22 mouse cellular contexts compared by ENCODE assay signal in the genomic region with DNA sequence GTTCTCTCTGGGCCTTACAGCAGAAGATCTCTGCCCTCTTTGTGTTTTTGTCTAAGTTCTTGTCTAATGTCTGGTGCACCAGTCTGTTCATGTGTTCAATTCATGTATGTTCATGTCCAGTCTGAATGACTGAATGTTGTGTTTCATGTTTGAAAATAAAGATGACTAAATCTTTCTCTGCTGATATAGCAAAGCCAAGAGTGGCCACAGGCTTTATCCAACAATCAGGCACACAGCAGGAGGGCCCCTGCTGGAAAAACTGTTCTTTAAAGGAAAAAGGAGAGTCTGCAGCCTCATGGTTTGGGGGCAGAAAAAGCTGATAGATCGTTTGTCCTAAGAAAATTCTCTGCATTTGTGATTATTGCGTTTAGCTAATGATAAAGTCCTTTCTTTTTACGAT. TPM values are rescaled to one million over a fixed set of nuclear protein-coding genes. Genes with fewer than 3 reads are reported as not detected.
A peak's percentile ranks its signal among the peaks of the same experiment; 100 is the strongest.
DNase-seq lines count a peak whose midpoint lies in the region; ATAC-seq lines count a peak whose summit lies in the region.
"Had no signal": no experiment of that assay in that cellular context is flagged by ENCODE, and none has a peak within 500 bp of the region (broad histone marks: within the 10 kb centered on the region; RNA-seq: fewer than 3 reads in every experiment).

No protein-coding gene starts in this region.

- peak; percentile 7 to 13 for DNase-seq in cerebellum, postnatal 14 days
- no peak for DNase-seq in cerebellum, postnatal 25 days
- DNase-seq in R1 (ENCODE audit: low read depth, low spot score), result peak; percentile 59
- DNase-seq in retina, postnatal 1 day, result peak; percentile 17
- no peak for DNase-seq in heart, postnatal 10 days
- DNase-seq in hindbrain, embryonic 10.5 days (ENCODE audit: low spot score), result no peak
- DNase-seq: adrenal gland, postnatal 14 days; cerebellum, adult 2 months; cerebellum, postnatal 36 days; gastrocnemius, postnatal 36 days; heart, adult 11 months; heart, postnatal 4 days had no signal

- intact Hi-C loops in heart, postnatal 10 days (cut with DNase I), result no loop called here

- H3K27me3 ChIP-seq in midbrain, embryonic 12.5 days, result no peaks in the 10 kb centered on the region
- no peaks in the 10 kb centered on the region for H3K27me3 ChIP-seq in midbrain, embryonic 13.5 days
- no peaks in the 10 kb centered on the region for H3K27me3 ChIP-seq in hindbrain, embryonic 10.5 days (ENCODE audit: insufficient read depth, poor library complexity, severe bottlenecking)
- H3K27me3 ChIP-seq: embryonic facial prominence, embryonic 13.5 days; forebrain, embryonic 13.5 days; heart, embryonic 13.5 days; hindbrain, embryonic 13.5 days had no signal

- H3K9me3 ChIP-seq in midbrain, embryonic 12.5 days, result no peaks in the 10 kb centered on the region
- no peaks in the 10 kb centered on the region for H3K9me3 ChIP-seq in midbrain, embryonic 13.5 days
- H3K9me3 ChIP-seq in hindbrain, embryonic 10.5 days, result no peaks in the 10 kb centered on the region
- H3K9me3 ChIP-seq: embryonic facial prominence, embryonic 13.5 days; hindbrain, embryonic 13.5 days had no signal

- 56% methylated on average over 3 of the region's 3 CpGs for whole genome bisulfite sequencing in midbrain, embryonic 12.5 days
- WGBS in midbrain, embryonic 13.5 days, result 52% methylated on average over 3 of the region's 3 CpGs
- 60% methylated on average over 3 of the region's 3 CpGs for WGBS in hindbrain, embryonic 10.5 days

- H3K4me2 ChIP-seq in midbrain, embryonic 12.5 days (replicated peaks), result no peak overlapping the region
- no peak overlapping the region for H3K4me2 ChIP-seq in midbrain, embryonic 13.5 days (replicated peaks)
- H3K4me2 ChIP-seq: embryonic facial prominence, embryonic 13.5 days; forebrain, embryonic 13.5 days; heart, embryonic 13.5 days; hindbrain, embryonic 13.5 days had no signal

- no peak overlapping the region for H3K27ac ChIP-seq in midbrain, embryonic 12.5 days (replicated peaks)
- H3K27ac ChIP-seq in midbrain, embryonic 13.5 days, result no peak overlapping the region
- no peak overlapping the region for H3K27ac ChIP-seq in hindbrain, embryonic 10.5 days
- H3K27ac ChIP-seq: embryonic facial prominence, embryonic 13.5 days; forebrain, embryonic 13.5 days; heart, embryonic 13.5 days; hindbrain, embryonic 13.5 days; hindbrain, postnatal 0 days had no signal

- no peak overlapping the region for H3K9ac ChIP-seq in midbrain, embryonic 12.5 days (replicated peaks)
- no peak overlapping the region for H3K9ac ChIP-seq in midbrain, embryonic 13.5 days (replicated peaks)
- H3K9ac ChIP-seq: embryonic facial prominence, embryonic 13.5 days; forebrain, embryonic 13.5 days; heart, embryonic 13.5 days; hindbrain, embryonic 13.5 days had no signal

- H3K4me1 ChIP-seq in midbrain, embryonic 12.5 days, result no peaks in the 10 kb centered on the region
- H3K4me1 ChIP-seq in midbrain, embryonic 13.5 days (replicated peaks), result no peaks in the 10 kb centered on the region
- H3K4me1 ChIP-seq in hindbrain, embryonic 10.5 days (replicated peaks), result no peaks in the 10 kb centered on the region
- H3K4me1 ChIP-seq: embryonic facial prominence, embryonic 13.5 days; forebrain, embryonic 13.5 days; heart, embryonic 13.5 days; hindbrain, embryonic 13.5 days had no signal

- H3K4me3 ChIP-seq in midbrain, embryonic 12.5 days, result no peak overlapping the region
- no peak overlapping the region for H3K4me3 ChIP-seq in midbrain, embryonic 13.5 days (replicated peaks)
- H3K4me3 ChIP-seq in hindbrain, embryonic 10.5 days, result no peak overlapping the region
- H3K4me3 ChIP-seq: embryonic facial prominence, embryonic 13.5 days; forebrain, embryonic 13.5 days; heart, embryonic 13.5 days; hindbrain, embryonic 13.5 days had no signal

- H3K36me3 ChIP-seq in midbrain, embryonic 12.5 days, result no peaks in the 10 kb centered on the region
- no peaks in the 10 kb centered on the region for H3K36me3 ChIP-seq in midbrain, embryonic 13.5 days
- no peaks in the 10 kb centered on the region for H3K36me3 ChIP-seq in hindbrain, embryonic 10.5 days
- H3K36me3 ChIP-seq: embryonic facial prominence, embryonic 13.5 days; heart, embryonic 13.5 days; hindbrain, embryonic 13.5 days had no signal

- peak; percentile 65; the same call in 1 of the 2 replicates for ATAC-seq in midbrain, embryonic 12.5 days (ENCODE audit: low FRiP score, low read depth)
- ATAC-seq in midbrain, embryonic 13.5 days, result no peak
- ATAC-seq: activated CD4-positive, CD25-positive, alpha-beta regulatory T cell, adult 4 months; forebrain, embryonic 13.5 days; hindbrain, postnatal 0 days had no signal

RNA-seq across cellular contexts. Expression of a gene that starts 16.2 kb away (rescaled TPM):
- 0.48 and 1.1 TPM in 2 replicates for polyA plus RNA-seq in midbrain, embryonic 12.5 days (2016; fragmentation: Nextera tagmentation; extraction: Ambion mirVana)
- 3.5 and 4.2 TPM in 2 replicates for polyA plus RNA-seq in midbrain, embryonic 13.5 days (2015; fragmentation: Nextera tagmentation; extraction: Ambion mirVana)
- 1 to 10 TPM; 2.4 to 3.0 TPM for total RNA-seq in heart, postnatal 10 days (2021)
- polyA plus RNA-seq in hindbrain, embryonic 10.5 days (2016; fragmentation: Nextera tagmentation; extraction: Ambion mirVana), result 0.25 and 0.64 TPM in 2 replicates
- total RNA-seq: ES-E14 had no signal
- polyA plus RNA-seq: activated CD4-positive, CD25-positive, alpha-beta regulatory T cell, adult 4 months; C2C12; cerebellum, adult 2 months; embryonic facial prominence, embryonic 13.5 days had no signal

RNA-seq across cellular contexts. Expression of a gene that starts 21.4 kb away (rescaled TPM):
- 0.19 and 0.31 TPM in 2 replicates for polyA plus RNA-seq in midbrain, embryonic 12.5 days (2016; fragmentation: Nextera tagmentation; extraction: Ambion mirVana)
- polyA plus RNA-seq in midbrain, embryonic 13.5 days (2015; fragmentation: Nextera tagmentation; extraction: Ambion mirVana), result 1.3 and 1.6 TPM in 2 replicates
- 1 to 10 TPM; 1.6 to 1.7 TPM for total RNA-seq in heart, postnatal 10 days (2021)
- 0.65 and 0.72 TPM in 2 replicates for polyA plus RNA-seq in hindbrain, embryonic 10.5 days (2016; fragmentation: Nextera tagmentation; extraction: Ambion mirVana)

Comparison
In these comparisons a context has a peak if more than half of its experiments do, and no peak if none do; other contexts are left out.
1. DNase-seq: peak in cerebellum, postnatal 14 days (2 of 2), R1 (single experiment) and retina, postnatal 1 day (single experiment); none in cerebellum, postnatal 25 days (0 of 2), heart, postnatal 10 days (0 of 2) and hindbrain, embryonic 10.5 days (single experiment).